Mouse (Mus musculus) gastrocnemius, adult 18-20 months (tissue): ENCODE results near the gene Plppr1. TPM values are rescaled to one million over a fixed set of nuclear protein-coding genes. Genes with fewer than 3 reads are reported as not detected.

Experiments
- DNase-seq: peaks from one replicate; pipeline ENCODE4 v3.0.0; 2021; ENCODE audit warnings: low spot score
- long read RNA-seq, 2 experiments: library from polyadenylated mRNA; stranded (forward); transcript quantifications; one replicate each; pipeline ENCODE4 v2.0.0; 2021
- total RNA-seq, 2 experiments: library from RNA; stranded (reverse); gene quantifications; 2 replicates each; pipeline ENCODE4 v1.2.3; 2021

The Plppr1 gene
- not detected for total RNA-seq
- long read RNA-seq, experiment 1 = 0 reads
- long read RNA-seq, experiment 2 = 0 reads

DNA sequence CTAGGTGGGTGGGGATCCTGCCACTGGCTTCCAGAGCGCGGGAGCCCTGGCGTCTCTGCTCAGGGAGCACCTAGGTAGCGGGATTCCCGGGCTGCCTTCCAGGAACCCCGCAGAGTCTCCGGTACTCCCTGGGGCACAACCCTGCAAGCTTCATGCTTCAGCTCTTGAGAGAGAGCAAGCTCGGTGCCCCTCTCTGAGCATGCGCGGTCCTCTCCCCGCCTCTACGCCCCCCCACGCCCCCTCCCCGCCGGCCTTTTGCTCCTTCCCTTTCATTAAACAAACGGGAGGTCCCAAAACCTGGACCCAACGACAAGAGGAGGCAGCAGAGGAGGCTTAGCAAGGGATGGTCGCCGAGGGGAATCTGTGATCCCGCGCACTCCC lies at the start of gene Plppr1:
Gene Plppr1, plus strand, starts transcription at position 253 of the 381 bp plus-strand sequence.
- DNase-seq = no peak

DNA sequence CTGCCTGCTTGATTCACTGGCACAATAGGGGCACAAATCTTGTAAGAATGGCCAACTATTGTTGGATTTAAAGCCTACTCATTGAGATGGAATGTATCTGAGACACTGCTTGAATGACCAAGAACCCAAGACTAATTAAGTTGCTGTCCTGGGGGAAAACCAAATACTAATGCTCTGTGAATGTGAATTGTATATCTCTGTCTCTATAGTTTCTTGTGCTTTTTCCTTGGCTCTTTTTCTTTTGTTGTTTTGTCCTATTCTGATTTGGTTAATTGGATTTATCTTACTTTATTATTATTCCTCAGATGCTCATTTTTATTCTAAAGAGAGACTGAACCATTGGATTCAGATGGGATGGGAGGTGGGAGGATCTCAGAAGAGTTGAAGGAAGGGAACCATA lies 42.4 kb upstream of the Plppr1 start:
- DNase-seq = no peak

DNA sequence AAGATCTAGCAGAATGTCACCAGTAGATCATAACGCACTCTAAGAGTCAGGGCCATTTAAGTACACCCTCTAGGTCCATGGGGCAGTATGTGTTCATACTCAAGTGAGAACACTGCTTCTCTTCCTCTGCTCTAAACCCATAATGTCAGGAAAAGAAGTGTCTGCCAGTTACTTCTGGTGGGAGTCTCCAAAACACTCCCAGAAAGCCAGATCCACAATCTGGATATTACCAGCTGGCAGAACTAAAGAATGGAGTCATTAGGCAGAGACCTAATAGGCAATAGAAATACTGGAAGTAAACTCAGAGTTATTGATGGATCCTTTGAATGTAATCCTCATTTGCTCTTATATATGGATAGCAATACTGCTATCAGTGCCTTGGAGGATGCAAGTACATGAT lies 35.9 kb upstream of the Plppr1 start:
- no peak for DNase-seq

DNA sequence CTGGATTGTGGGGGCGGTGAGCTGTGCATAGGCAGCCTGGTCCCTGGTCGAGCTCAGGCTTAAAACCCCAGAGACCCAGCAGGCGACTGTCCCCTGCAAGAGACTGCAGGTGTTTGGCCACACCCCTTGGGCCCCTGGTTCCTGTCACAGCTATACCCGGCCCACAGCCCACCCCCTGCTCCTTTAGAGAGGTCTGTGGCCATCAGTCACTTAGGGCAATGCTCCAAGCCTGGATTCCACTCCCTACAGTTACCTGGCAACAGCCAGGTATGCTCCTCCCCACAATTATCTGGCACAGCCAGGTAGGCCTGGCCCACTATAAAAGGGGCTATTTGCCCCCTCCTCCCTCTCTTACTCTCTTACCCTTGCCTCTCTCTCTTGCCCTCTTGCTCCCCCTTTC lies 20.8 kb upstream of the Plppr1 start:
- DNase-seq = no peak

DNA sequence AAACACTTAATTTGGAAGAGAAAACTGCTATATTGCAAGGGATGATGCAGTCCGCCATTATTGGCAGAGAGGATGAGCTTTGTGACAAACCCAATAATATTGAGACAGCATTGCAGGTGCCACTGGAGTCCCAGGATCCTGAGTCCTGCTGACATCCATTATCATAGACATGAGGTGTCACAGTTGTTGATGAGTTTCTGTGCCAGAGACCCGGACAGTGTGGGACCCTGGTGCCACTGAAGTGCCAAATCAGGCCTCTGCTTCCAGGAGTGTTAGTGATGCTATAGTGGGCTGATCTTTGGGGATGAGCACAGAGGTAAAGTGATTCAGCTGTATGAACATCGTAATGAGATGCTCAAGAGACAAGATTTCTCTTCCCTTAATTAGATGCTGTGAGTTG lies 19.2 kb upstream of the Plppr1 start:
- no peak for DNase-seq

DNA sequence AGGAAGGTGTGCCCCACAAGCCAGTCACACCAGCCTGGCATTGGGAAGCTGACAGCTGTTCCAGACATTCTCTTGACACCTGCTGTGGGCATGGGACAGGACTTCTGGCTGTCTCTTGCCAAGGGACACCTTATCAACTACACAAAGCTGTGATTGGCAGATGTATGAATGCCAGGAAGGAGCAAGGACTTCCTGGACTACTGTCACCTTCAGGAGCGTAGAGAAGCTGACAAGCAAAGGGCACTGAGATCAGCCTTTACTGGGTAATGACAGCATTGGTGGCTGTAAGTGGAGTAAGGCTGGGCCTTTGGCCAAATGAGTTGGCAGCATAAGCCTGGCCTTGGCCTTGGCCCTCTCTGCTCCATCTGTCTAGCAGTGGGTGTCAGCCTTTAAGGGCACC lies 17.4 kb upstream of the Plppr1 start:
- peak; percentile 61 for DNase-seq

DNA sequence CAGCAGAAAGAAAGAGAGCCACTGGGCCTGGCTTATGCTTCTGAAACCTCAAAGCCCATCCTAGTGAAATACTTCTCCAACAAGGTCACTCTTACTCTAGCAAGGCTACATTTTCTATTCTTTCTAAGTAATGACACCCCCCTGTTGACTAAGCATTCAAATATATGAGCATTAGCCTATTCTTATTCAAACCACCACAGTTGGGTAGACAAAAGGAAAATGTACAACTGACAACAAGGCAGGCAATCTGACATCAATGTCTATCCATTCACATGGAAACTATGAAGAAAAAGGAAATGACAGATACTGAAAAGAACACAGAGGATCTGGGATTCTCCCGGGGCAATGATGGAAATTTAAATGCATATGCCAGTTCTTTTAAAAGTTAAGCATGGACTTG lies 8.4 kb upstream of the Plppr1 start:
- DNase-seq = no peak

DNA sequence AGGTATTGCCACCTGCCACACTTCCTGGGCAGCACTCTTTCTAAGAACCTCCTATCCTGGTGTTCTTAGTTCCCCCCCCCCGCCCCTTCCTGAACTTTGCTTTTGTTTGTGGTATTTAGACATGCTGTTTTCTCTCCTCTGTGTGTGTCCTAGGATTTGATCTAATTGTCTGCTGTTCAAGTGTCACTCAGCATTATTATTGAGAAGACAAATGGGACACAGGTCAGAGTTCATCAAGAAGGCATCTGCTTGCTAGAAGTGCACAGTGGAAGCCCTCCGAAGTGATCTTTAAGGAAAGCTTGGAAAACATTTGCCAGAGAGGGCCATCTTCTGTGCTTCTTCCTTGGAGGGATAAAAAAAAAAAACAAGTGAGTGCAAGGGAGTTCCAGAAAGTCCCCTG lies 1.2 kb upstream of the Plppr1 start:
- DNase-seq = no peak

DNA sequence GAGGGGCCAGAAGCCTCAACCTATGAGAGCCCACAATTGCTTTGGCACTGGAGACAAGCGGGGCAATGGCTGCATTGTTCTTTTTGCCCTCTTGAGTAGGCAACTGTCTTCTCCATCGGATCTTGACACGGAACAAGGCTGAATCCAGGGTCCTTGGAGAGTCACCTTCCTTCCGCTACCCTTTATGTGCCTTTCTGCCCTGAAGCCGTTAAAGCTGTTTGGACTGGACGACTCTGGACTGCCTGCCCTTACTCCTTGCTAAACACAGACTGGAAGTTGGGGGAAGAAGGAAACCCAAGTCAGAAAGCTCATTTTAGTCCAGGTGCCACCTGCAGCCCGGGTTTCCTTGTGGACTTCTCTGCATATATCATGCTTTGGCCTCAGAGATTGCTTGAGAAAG lies 516 bp upstream of the Plppr1 start:
- no peak for DNase-seq

DNA sequence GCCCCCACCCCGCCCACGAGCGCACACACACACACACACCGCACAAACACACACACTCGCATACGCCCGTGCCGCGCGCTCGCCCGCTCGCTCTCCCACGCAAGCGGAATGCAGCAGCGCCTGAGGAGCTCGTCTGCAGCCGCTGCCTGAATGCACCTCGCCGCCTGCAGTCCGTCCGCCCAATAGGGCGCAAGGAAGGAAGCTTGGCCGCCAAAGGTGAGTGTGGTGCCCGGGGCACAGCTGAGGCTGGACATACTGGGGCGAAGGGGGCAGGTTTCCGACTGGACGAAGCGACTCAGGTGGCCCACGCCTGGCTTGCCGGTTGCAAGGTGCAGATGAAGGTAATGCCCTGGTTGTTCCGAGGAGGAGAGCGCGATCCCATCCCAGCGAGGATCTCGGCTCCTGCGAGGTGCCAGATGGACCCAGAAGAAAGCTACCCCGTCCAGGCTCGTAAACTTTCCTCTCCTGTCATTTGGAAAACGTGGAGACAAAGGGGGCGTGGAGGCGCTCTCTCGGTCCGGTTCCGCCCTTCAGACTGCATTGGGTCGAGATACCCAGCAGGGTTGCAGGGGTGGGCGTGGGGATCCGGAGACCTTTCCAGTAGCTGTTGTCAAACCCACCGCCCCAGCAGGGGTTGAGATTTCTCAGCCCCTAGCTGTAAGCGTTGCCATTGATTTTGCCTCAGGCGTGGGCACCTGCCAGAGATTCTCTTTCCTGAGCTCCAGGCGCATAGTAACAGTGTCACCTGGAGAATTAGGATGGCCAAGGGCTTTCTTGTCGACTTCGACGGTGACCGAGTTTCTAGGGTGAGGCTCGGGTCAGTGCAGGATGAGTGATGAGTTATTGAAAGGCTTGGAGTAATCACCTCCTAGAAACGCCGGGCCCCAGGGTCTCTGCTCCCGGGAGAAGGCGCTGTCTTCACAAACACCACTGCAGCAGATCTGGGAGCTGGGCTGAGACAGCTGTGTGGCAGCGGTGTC lies 619 bp downstream of the Plppr1 start:
- no peak for DNase-seq

DNA sequence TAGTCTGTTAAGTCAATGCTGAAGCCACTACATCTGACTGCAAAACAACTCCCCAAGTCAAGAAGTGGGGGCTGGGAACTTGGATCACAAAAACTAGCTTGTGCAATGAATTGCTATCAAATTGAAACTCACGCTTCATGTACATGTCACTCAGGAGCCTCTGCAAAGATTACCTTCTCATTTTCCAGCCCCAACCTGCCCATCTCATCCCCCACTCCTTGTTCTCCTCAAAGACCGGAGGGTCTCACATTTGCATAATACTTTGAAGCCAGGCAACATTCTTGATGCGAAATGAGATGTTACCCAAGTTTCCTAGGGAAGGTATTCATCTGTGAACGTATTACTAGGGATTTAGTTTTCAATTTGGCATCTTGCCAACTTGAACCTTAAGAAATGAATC lies 10.4 kb downstream of the Plppr1 start:
- DNase-seq = no peak

DNA sequence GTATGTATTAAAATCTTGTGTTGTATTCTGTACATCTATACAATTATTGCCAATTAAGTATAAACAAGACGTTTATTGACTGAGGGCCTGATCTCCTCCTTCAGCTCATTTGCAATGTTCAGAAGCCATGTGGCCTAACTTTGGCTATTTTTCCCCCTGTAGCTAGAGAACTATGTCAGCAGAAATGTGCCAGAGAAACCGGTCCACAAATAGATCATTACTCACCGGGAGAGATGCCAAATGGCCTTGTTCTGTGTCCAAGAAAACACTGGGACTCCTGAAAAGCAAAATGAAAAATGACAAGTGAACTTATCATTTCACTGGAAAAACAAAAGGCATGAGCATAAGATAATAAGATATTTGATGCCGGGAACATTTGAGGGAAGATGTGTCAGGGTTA lies 13.8 kb downstream of the Plppr1 start:
- peak; percentile 45 for DNase-seq

DNA sequence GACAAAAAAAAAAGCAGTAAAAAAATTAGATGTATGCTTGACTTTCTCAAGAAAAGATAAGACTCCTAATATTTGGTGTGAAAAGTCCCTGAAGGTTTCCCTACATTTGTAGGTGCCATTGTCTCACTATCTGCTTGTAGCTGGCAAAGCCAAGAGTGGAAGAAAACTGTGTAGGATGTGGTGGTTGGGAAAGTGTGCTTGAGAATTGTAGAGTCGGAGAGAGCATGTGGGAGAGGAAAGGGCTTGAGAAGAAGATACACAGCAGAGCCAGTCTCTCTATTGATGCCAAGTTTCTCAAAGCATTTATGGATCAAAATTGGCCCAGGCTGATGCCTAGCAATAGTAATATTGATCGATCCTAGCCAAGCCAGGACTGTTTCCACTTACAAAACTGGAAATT lies 16.8 kb downstream of the Plppr1 start:
- DNase-seq = no peak

DNA sequence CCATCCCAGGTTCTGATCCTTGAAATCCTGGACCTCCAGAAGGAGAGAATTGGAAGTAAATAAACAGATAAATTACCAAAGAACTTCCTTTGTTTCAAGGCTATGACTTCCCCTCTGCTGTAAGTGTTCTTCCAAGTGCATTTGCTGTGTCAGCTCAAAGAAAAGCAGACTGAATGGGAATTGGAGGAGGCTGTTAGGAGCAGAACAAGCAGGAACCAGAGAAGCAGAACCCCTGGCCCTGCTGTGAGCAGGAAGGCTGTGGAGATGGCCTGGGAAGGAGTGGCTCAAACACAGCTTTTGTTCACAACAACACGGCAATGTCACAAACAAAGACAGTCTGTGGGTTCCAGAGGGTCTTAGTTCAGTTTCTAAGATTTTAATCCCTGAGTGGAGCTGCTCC lies 20.3 kb downstream of the Plppr1 start:
- DNase-seq = no peak

DNA sequence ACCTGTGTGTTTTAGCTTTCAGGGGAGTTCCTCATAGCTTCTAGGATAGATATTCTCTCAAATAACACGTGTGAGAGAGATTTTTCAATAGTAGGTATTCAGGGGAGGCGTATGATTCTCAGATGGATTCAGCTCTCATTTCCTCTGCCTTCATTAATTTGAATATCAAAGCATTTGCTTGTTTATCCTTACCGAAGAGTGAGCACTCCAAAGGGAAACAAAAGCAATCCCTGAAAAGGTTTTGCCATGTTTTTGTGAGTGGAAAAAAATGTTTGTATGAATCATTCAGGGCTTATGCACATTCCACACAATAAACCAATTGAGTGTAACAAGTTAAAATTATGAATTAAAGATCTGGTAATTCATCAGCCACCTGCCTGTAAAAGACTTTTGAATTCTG lies 29.1 kb downstream of the Plppr1 start:
- no peak for DNase-seq

DNA sequence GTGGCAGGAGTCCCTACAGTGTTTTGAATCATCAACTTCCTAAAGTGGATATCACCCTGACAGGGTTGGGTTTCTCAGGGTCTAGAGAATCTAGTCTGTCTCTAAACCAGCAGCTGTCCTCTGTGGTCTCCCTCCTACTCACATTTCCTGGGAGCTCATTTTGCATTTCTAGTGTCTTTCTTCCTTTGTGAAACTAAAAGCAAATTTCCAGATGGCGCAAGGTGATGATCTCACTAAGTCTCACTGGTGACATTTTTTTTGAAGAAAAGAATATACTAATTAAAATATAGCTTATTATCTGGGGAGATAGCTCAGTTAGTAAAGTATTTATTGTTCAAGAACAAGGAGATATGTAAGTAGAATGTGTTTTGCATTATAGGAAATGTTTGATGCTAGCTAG lies 31.4 kb downstream of the Plppr1 start:
- no peak for DNase-seq

DNA sequence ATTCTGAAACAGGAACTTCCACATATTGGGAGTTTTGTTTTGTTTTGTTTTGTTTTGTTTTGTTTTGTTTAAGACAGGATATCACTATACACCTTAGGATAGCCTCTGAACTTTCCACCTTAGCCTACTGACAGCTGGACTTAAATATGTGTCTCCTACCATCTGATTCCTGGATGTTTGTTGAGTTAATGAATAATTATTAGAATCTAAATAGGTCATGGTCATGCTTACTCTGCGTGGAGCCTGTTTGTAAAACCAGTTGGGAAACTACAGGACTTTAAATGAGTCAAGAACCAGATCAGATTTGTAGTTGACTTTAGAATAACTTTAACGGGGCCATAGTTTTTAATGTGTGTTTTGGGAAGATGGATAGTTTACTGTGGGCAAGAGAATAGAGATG lies 40.4 kb downstream of the Plppr1 start:
- DNase-seq = no peak

DNA sequence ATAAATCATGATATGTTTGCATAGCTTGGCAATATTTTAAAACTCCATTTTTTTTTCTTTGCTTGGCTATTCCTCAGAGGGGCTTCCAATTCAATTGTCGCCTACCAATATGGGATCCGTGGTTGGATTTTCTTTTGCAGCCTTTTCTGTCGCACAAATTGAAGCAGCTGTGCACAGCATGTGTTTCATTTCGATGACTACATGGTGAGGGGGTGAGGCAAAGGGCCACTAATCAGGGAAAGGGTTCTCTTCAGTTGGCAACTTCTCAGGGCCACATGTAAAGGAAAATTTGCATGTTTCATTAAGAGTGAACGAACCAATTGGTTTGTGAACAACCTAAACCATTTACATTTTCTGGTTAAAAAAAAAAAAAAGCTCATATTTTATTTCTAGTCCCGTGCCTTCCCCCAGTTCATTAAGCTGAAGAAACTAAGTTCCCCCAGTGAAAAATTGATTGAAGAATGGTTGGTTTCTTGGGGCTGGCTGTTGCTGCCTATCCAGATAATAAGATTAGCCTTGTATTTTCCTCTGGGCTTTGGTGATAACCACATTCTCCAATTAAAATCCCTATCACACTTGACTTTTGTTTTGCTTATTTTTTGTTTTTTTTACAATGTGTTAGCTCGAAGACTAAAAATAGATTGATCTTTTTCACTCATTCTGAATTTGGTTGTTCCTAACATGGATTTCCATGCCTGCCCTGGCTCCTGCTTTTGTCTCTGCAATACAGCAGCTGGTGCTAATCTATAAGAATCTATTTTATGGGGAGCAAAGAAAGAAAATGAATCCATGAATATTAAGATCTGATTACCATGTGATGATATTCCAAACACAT lies 43.1 kb downstream of the Plppr1 start:
- DNase-seq = no peak

DNA sequence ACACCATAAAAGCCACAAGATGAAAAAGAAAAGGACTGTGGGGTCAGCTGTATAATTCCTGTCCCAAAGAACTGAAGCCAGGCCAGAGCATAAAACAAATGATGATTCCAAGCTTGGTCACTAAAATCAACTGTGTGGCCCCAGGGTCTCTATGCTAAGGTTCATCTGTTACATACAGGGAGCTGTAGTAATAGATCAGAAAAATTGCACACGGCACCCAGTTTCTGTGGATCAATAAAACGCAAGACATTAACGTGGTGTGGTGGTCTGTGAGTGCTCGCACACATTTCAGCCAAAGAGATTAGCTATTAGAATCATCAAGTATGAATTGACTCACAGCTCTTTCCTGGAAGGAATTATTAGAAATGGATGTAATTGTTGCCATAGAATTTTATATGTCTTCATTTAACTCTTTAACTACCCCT lies 43.7 kb downstream of the Plppr1 start:
- no peak for DNase-seq

DNA sequence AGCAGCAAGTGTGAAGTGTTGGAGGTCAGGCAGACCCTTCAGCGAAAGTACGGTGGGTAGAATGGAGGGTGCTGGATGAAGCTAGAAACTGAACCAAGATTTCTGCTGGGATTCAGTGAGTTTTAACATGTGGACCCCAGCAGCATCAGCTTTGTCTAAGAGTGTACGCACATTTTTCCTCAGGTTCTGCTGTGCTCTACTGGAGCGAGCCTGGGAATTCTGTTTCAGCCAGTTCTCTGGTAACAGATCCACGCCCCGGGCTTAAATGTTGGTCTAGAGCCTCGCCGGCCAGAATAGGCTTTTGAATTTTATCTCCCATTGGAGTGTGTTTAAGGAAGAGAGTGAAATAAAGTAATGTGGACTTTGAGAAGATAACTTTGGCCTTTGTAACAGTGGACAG lies 45.8 kb downstream of the Plppr1 start:
- no peak for DNase-seq

DNA sequence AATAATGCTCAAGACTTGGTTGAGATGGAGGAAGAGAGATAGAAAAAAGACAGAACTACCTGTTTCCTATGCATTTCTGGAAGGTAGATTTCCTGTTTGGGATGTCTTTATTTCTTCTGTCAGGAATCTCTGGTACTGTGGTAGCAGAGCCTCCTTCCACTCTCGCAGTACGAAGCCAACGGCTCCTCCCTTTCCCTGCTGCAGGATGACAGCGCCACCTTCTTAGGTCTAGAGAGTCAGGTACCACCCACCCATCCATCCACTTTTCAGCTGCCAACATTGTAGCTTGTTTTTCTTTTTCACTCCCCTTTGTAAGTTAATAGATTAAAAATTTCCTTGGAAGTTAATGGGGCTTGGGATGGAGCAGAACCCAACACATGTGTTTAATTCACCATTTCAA lies 48.8 kb downstream of the Plppr1 start:
- DNase-seq = no peak

DNA sequence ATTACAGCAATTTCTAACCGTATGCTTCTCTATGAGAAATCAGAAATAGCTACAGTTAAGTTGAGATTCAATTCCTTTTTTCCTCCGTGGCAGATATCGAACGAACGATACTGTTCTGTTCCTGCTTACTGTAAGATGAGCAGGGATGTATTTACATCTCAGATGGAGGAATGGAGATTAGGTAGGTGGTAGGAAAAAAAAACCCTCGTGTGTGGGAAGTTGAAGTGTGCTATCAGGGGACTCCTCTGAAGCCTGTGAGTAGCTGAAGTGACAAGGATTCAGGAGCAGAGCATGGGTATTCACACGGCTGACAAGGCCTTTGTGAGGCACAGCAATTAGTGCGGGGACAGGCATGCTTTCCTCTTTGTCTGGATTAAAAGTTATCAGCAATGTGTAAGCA lies 49.3 kb downstream of the Plppr1 start:
- no peak for DNase-seq

DNA sequence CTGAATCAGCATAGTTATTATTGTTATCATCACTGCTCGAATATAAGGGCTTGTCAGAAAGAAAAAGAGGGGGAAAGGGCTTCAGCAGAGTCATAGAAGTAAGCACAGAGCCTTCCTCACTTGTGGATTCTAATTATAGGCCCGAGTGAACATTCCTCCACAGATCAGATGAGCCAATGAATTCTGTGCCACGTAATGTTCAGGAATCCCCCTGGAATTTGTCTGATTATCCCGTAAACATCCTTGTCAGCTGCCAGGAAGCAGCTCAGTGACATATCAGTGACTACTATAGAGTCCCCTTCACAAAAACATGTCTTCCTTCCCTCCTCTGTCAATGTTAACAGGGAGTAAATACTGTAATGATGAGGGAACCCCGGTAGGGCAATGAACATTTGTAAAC lies 50.9 kb downstream of the Plppr1 start:
- DNase-seq = no peak
